Mouse (Mus musculus) spleen, adult 18-20 months (tissue): ENCODE measurements at regions not wholly inside any gene's neighbourhood (a gene's known extent, or its start where the extent isn't known, plus 50 kb on each side); places are given as distances from the start of the nearest gene placed in this dataset.

ENCODE experiments used
- DNase-seq, 2 experiments: peaks; one replicate each; pipeline ENCODE4 v3.0.0; 2022; ENCODE audit warnings: mixed read lengths in 2 of 2

DNA sequence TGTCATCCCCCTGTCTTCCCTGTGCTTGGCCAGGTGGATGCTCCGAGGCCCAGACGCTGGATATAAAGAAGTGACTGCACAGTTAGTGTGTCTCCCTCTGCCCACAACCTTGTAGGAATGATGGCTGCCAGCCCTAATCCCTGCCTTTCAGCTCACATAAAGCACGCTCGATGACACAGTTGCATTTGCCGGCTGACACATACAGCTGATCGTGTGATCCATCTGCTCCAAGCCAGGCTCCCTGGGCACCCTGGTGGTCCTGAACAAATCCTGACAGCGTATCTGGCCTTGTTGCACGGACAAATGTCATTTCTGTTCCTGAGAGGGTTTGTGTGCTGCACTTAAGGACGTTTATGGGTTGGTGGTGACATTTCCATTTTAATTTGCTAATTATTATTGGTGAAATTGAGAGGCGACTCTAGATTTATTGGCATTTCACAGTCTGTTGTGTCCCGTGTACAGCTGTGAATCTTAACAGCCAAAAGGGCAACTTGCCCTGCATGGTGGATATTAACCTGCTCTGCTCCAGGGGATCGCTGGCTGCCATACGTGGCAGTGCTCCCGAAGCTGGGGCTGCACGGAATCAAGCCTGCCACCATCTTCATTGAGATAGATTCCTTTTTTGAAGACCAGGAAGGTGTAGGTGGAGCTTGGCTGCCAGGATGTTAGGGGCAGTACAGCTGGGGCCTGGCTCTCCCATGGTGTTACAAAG lies 241.9 kb upstream of the Kcnab2 start:
- DNase-seq: no peak

DNA sequence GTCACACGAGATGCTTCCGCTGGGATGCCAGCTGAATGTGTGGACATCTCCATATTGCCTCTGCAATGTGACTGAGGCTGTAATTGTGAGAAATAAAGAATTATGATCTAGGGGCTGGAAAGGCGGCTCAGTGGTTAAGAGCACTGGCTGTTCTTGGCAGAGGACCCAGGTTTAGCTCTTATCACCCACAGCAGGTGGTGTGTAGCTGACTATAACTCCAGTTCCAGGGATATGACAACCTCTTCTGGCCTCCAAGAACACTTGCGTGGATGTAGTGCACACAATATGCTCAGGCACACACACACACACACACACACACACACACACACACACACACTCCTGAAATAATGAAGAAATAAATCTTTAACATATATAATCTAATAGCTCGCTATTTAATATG lies 232.7 kb upstream of the Kcnab2 start:
- no peak for DNase-seq

DNA sequence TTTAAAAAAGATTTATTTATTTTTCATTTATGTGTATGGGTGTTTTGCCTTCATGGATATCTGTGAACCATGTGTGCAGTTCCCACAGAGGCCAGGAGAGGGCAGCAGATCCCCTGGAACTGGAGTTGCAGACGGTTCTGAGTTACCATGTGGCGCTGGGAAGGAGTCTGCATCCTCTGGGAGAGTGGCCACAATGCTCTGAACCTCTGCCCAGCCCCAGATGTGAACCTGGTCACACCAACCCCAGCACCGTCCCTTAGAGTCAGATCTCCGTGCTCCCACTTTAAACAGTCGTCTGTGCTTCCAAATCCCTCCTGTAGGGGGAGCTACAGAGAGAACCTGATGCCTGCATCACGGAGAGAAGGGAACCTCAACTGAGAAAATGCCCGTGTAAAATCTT lies 222.5 kb upstream of the Kcnab2 start:
- no peak for DNase-seq

DNA sequence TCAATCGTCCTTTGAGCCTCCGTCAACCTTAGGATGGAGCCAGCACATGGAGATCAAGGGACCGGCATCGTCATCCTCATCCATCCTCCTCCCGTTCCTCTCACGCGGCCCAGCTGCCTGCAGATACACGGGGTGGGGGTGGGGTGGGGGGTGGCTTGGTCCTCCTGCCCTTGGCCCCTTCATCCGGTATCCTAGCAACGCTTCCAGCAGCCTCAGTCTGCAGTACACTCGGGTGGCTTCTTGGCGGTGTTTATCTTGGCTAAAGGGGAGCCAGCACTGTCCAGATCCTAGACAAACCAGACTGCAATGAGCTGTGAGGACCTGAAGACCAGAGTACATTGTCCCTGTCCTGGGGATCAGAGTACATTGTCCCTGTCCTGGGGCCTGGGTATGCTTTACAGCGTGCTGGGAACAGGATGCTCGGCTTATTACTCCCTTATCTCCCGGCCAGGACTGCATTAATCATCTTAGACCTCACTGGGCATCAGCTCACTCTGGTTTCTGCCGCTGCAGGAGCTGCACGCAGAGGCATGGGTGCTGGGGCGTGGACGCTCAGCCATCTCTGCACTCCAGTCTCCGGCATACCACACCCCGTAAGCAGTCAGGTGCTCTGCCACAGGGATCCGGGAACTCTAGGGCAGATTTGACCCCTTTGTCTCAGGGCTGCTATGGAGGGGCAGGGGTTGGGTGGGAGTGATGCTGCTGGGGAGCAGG lies 219.7 kb upstream of the Kcnab2 start:
- DNase-seq: no peak

DNA sequence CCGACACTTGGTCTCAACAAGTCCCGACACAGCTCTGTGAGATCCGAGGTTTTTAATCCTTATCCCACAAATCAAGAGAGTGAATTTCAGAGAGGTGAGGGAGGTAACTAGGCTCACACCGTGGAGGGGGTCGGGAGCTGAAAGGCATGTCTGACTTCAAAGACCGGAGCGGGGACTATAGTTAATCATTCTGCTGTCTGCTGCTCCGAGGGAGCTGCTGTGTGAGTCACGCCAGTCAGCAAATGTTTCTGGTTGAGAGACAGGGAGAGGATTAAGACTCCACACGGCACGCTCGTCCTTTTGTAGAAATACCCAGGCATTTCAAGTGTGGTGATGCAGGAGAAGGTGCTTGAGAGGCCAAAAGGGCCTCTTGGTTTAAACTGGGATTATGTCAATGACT lies 214.1 kb upstream of the Kcnab2 start:
- no peak for DNase-seq

DNA sequence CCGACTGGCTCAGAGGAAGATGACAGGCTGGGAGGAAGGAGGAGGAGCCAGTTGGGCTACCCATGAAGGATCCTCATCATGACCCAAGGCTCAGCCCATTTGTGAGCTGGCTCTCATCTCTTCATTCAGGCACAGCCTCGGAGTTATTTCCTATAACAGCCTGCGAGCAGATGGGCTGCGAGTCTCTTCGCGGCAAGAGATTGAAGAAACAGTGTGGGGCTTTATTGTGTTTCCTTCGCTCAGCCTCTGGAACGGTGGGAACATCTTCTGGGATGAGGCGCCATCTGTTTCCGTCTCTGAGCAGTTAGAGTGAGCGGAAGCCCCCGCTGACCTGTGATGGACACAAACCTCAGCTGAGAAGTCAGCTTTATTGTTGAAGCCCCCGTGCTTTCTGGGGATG lies 213.6 kb upstream of the Kcnab2 start:
- no peak for DNase-seq

DNA sequence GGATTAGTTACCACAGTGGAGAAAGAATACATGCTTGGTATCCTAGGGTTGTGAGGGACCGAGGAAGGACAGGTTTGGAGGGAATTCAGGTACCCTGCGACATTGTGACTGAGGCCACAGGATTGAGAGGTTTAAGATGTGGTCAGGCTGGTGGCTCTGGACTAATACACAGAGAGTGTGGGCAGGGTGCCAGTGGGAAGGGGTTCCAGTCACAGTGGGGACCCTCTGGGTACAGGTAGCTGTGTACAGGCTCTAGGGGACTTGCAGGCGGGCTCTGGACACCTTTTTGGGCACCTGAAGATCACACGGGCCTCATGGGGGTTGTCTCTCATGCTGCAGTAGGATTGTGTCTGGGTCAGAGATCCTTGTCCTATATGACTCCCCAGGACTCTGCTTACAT lies 213.1 kb upstream of the Kcnab2 start:
- DNase-seq: no peak

DNA sequence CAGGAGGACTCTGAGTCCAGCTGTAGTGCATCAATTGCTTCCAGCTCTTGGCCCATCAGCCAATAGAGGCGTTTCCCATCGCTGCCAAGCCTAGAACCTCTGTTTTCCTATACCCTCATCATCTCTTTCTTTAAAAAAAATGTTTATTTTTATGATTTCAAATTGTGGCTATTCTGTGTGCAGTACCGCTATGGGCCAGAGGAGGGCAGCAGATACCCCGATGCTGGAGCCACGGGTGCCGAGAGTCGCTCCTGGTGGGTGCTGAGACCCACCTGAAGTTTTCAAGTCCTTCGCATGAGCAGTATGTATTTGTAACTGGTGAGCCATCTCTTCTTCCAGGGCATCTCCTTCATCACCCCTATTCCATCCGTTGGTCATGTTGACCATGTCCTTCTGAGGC lies 212.2 kb upstream of the Kcnab2 start:
- no peak for DNase-seq

DNA sequence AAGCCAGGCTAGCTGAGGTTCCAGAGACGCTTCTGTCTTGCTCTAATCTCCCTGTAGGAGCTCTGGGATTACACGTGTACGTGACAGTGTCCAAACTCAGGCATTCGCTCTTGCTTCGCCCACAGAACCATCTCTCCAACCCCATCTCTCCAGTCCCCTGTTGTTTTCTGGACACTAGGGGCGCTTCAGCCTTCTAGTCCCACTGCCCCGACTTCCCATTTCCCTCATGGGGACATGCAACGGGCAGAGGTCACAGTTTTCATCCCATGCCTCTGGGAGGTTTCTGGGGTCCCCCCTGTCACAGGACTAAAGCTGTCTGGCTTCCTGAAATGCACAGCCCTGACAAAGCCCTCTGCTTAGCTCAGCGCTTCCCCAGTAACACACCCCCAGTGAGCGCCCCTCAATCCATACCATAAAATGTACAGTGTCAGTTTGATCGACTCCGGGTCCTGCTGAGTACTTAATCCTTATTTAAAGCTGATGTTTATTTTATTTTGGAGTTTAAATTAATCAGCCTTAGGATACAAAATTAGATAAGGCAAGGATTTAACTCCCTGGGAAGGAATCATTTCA lies 208.9 kb upstream of the Kcnab2 start:
- no peak for DNase-seq

DNA sequence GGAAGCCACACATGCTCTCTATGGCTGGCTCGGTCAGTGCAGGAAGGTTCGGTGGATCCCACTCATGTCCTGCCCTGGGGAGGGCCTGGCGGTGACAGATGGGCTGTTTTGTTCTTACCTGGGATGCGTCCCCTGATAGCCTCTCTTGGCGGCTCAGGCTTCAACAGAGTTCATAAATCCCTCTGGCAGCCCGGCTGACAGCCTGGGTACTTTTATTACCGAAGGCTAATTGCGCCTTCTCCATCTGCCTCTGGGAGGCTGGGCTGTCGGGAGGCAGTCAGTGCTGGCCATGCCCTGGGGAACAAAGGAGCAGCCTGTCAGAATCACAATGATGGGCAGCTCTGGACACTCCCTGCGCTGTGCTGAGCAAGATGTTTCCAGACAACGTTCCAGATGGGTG lies 196.5 kb upstream of the Kcnab2 start:
- no peak for DNase-seq

DNA sequence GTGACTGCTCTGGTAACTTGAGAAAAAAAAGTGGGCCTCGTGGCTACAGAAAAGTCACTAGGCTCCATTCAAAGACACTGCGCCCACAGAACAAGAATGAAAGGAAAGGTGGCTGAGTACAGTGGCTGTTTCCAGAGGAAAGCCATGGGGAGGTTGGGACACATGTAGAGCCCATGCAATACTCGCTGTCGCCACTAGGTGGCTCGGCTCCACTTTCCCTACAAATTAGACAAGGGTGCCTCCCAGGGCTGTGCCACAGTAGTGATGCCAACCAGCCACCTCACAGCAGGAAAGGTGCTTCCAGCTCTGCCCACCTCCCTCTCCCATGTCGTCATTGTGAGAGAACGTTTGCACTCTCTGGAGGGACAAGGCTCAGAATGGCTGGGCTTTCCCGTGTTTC lies 185.8 kb upstream of the Kcnab2 start:
- DNase-seq: peak in 1 of 2 experiments; percentile 4

DNA sequence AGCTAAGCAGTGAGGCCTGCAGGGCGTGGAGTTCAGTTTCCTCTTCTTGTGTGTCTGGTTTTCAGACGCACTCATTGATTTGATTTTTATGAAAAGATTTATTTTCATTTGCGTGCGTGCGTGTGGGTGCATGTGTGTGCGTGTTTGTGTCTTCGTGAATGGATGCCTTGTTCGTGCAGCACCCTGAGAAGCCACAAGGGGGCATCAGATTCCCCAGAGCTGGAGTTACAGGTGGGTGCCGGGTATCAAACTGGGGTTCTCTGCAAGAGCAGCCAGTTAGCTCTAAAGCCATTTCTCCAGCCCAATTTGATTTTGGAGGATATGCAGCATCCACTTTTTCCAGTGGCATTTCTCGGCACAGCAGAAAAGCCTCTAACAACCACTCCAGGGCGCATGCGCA lies 185.4 kb upstream of the Kcnab2 start:
- DNase-seq: no peak

DNA sequence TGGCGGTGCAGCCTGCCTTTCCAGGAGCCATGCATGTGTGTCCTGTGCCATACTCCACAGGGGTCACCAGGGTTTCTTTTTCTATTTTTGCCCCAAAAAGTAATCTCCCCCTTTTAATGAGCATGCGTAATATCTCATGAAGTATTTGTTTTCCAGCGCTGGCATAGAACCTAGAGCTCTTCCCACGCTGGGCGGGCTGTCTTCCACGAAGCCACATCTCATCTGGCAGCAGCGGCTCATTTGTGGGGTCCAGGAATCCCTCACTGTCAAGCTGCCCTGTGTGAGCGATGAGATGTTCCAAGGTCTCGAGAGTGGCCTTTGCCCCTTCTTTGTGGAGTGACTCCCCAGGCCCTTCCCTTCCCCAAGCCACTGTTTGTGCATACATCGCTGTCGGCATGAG lies 184.8 kb upstream of the Kcnab2 start:
- DNase-seq: no peak

DNA sequence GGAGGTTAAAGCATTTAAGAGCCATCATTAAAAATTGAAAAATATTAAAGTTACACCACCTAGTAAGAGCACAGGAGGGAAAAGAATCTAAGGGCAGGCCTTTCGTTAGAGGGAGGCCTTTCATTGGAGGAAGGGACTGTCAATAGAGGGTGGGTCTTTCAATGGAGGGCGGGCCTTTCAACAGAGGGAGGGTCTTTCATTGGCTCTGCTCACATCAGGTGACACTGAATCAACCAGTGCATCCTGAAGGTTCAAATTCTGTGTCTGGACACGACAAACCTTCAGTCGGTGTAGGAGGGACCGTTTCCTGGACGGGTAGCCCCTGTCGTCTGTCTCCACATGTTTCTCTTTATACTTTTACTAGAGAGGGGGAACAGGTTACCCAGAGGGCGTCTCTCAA lies 172.5 kb upstream of the Kcnab2 start:
- no peak for DNase-seq

DNA sequence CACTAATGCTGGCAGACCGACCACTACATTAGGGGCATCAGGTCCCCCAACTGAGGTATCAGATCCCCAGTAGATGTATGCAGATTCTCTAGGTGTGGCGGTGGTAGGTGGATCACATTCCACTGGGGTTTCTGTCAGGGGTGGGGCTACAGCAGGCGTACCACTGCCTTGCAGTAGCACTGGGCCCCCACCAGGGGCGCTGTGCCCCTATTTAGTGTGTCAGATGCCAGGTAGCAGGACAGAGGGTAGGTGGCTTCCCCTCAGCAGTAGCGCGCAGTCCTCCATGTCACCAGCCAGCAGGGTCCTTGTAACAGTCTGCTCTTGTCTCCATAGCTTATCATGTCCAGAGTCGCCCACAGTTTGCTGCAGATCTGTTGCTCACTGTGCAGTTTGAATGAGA lies 169.9 kb upstream of the Kcnab2 start:
- DNase-seq: no peak

DNA sequence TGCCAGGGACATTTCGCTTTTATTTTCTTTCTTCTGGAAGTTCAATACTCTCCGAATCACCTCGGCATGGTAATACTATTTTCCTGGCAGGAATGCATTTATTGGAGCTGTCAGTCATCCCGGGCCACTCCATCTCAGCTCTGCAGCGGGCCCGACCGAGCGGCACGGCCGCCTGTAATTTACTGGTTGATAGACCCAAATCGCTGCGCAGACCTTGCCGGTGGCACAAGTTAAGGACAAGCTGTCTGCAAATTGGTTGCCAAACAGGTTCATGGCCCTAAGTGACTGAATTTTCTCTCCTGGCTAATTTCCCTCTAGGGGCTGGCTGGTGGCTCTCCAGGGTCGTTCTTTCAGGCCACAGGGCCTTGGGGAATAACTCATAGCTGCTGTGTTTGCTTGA lies 169.4 kb upstream of the Kcnab2 start:
- DNase-seq: no peak

DNA sequence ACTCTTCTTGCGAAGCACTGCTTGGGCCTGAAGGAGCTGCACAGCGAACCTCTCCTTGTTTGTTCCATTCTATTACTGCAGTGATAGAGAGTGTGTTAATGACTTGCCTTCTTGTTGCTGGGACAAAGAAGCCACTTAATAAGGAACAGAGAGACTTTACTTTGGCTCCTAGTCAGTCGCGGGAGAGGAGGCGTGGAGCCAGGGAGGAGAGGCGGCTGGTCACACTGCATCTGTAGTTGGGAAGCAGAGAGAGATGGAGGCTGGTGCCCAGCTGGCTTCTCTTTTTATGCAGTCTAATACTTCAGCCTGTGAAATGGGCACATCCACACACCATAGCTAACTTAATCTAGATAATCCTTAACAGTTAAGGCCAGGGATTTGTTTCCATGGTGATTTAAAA lies 159.4 kb upstream of the Kcnab2 start:
- no peak for DNase-seq

DNA sequence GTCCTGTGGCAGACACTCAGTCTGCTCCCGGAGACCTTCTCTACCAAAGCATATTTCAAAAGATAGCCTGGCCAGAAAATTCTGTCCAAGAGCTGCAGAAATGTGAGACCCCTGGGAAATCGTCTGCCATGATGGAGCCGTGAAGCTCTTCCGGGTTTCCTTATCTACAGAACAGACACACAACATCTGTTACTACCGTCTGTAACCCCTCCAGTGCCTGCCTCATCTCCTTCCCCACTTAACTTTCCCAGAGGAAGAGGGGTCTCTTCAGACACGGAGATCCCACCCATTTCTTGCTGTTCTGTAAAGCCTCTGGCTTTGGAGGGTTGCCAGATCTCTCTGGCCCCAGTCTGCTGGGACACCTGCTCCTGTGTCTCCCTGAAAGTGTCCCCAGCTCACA lies 156.2 kb upstream of the Kcnab2 start:
- DNase-seq: no peak

DNA sequence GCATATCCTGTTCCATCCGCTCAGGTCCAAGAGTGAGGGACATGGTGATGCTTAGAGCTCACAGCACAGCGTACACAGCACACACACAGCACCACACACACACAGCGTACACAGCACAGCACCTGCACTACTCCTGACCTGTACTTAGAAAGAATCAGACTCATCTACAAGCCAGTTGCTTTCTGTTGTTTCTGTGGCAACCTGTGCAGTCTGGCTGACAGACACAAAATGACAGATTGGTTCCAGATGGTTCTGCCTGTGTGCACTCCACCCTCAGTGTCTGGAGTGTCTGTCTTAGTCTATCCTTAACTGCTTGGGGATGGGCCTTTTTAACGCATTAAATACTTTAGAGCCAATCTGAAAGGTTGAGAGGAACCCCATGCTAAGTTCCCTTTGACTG lies 150.4 kb upstream of the Kcnab2 start:
- no peak for DNase-seq

DNA sequence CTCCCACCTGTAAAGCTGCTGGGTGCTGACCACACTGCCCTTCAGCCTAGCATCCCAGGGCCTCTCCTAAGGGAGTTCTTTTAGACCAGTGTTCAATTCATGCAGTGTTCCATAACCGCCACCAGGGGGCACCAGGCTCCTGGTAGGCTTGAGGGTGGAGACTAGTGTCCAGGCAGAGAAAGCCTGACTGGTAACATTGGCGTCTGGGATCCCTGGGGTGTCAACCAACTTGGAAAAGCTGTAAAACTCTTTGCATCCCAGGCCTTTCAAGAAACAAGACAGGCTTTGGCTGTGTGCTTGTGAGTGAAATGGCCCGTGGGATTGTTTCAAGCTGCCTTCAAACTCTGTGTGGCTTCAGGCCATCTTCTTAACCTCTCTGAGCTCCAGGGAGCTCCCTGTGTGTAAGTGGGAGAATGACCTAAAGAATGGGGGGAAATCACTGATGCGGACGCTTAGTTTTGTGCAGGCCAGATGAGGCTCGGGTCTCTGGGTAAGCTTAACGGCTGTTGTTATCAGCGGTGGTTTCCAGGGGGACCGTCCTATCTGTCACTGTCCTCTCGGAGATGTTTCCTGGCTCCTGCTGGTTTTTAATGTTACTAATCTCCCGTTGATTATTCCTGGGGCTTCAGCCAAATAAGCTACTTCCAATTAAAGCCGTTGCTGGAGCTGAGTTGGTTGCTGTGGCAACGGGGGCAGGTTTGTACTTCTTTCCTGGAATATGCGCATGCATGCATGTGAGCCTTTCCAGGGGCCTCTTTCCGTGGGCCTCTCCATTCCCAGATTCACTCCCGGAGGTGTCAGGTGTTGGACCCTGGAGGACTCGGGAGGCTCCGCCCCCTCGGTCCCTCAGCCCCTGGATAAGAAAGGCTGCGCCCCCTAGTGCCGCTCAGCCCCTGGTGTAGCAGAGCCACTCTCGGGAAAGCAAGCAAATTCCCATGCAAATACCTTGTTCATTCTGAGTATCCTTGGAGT lies 147.6 kb upstream of the Kcnab2 start:
- DNase-seq: peak in 1 of 2 experiments; percentile 23

DNA sequence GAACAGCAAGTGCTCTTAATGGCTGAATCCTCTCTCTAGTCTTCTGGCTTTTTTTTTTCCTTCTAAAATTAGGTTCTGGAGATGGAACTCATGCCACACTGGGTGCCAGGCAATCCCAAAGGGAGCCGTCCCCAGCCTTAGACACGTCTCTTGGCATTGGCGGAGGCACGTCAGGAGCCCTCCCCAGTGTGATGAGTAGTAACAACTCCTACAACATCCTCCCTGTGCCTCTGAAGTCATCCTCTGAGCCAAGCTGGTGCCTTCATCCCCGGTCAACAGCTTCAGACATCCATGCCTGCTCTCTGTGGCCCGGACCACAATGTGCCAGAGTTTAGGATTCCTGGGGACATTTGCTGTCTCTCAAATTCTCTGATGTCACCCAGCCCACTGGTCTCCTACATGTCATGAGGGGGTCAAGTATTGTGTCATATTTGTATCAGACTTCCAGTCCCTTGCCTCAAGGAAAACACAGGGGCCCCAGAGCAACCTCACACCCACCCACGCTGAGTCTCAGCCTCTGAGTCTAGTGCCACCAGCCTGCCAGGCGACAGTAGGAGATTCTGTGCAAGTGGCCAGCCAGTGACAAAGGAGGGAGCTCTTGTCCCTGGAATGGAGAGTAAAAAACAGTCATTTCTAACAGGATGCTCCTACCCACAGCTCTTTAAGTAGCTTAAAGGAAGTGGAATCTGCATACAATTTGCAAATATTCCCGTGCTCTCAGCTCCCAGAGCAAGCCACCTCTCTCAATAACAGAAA lies 144.5 kb upstream of the Kcnab2 start:
- no peak for DNase-seq

DNA sequence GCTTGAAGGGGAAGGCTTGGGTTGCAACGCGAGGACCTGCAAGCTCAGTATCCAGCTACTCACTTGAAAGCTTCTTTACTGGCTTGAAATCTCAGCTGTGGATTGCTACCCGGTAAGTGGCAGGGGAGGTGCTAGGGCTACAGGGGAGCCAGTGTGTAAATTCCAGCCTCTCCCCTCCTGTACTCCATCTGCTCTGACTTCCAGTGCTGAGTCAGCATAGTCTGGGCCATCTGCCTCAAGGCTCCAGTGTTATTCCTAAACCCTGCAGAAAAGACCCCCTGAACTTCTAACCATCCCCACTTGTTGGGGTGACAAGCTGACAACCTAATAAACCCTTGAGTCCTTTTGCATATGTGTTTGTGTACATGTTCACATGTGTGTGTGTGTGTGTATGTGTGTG lies 140.0 kb upstream of the Kcnab2 start:
- DNase-seq: no peak

DNA sequence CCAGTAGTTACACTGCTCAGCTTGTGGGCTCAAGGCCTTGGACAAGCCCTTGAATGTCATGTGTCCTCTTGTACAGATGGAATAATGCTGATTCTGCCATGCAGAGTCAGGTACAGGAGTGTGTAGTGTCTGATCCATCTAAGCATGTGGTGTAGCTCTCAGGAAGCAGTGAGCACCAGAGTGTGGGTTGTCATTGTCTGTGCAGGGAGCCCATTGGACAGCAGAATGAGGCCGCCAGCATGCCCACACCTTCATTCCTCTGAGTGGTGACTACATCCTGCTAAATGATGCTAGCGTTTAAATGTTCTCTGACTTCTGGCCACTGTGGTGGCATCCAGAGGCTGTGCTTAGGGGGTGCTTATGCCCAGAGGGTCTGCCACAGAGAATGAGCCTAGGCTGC lies 137.5 kb upstream of the Kcnab2 start:
- no peak for DNase-seq
